Mouse (Mus musculus): ENCODE results near the gene Mmp25. TPM values are rescaled to one million over a fixed set of nuclear protein-coding genes. Genes with fewer than 3 reads are reported as not detected.

Gene Mmp25
- polyA plus RNA-seq, 1 experiment = not detected

DNA sequence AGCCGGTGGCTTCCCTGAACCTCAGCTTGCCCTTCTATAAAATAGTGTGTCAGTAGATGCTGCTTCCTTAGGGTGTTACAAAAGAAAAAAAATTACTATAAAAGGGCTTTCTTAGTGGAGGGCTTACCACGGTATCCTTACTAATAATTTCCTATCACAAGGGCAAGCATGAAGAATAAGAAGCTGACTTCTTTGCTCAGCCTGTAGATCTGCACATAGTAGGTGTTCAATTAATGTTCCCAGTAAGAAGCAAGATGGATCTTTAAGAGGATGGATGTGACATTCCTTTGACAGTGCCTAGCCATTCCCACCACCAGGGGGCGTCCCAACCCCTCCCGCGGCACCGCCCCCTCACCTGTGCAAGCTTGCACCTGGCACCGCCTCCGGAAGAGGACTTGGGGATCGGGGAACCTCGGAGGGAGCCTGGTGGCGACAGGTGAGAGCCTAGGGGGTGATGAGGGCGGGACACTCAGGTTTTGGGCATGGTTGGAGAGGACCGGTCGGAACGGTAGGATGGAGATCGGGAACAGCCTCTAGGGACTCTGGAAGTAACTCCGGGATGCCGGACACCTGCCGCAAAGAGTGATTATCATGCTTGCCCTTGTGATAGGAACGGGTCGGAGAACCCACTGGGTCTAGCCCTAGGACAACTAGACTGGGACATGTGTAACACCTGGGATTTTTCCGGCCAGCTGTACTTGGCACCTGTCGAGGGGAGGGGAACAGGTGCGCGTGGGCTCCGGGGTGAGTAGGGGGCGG is 15.2 kb upstream of the Mmp25 start, which contains the start of gene Bicdl2:
TSS of gene Bicdl2 (plus strand) at position 390 of the 759 bp plus-strand sequence.
- TF ChIP-seq MAX (IDR thresholded peaks at IDR 0.05; ENCODE audit: low read depth) (no peak), SRF (IDR thresholded peaks at IDR 0.05; ENCODE audit: control insufficient read depth, insufficient read length, low read depth) (no peak), CEBPB (IDR thresholded peaks at IDR 0.05; ENCODE audit: insufficient read depth, poor library complexity, severe bottlenecking) (no peak), POLR2A (IDR thresholded peaks at IDR 0.05; ENCODE audit: insufficient read length, low read depth) (no peak), POLR2AphosphoS2 (IDR thresholded peaks at IDR 0.05; ENCODE audit: insufficient read length, low read depth) (no peak), USF1 (IDR thresholded peaks at IDR 0.05; ENCODE audit: low read depth) (no peak), MYOG (IDR thresholded peaks at IDR 0.05; ENCODE audit: control insufficient read depth in 1 of 3, insufficient read depth in 1 of 3, insufficient read length in 2 of 3, low read depth in 2 of 3) (peak in 1 of 3 experiments; percentile 11), TCF12 (IDR thresholded peaks at IDR 0.05; ENCODE audit: insufficient read depth, poor library complexity, severe bottlenecking) (no peak), MYOD1 (IDR thresholded peaks at IDR 0.05; ENCODE audit: control insufficient read depth in 1 of 3, insufficient read length in 2 of 3, low read depth in 2 of 3) (peak in 1 of 3 experiments; percentile 44), E2F4 (IDR thresholded peaks at IDR 0.05; ENCODE audit: insufficient read depth) (no peak), TCF3 (IDR thresholded peaks at IDR 0.05; ENCODE audit: insufficient read length, low read depth) (no peak), REST (IDR thresholded peaks at IDR 0.05; ENCODE audit: insufficient read depth, insufficient read length) (no peak)
- Histone ChIP-seq H3K79me2 (ENCODE audit: control insufficient read depth, insufficient read depth) (no peaks in the 10 kb centered on the region), H3K4me2 (ENCODE audit: low read depth) (no peak within 1 kb of the TSS), H3K27me3 (ENCODE audit: control insufficient read depth, insufficient read depth, insufficient read length) (no peaks in the 10 kb centered on the region), H3ac (ENCODE audit: control insufficient read depth, insufficient read length) (no peak within 1 kb of the TSS), H3K36me3 (ENCODE audit: control insufficient read depth, insufficient read depth) (no peaks in the 10 kb centered on the region), H3K4me3 (no peak within 1 kb of the TSS)

DNA sequence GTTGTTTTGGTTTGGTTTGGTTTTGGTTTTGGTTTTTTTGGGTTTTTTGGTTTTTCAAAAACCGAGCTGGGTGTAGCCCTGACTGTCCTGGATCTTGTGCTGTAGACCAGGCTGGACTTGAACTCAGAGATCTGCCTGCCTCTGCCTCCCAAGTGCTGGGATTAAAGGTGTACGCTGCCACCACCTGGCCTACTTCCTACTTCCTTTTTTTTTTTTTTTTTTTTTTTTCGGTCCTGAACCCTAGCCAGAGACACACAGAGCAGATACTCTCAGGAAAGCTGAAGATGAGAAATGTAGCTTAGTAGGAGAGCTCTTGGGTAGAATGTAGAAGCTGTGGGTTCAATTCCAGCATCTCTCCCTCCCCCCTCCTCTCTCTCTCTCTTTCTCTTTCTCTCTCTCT is 13.4 kb upstream of the Mmp25 start:
- Histone ChIP-seq H3K4me2 (ENCODE audit: low read depth) (no peak overlapping the region), H3K4me3 (no peak overlapping the region), H3K36me3 (ENCODE audit: control insufficient read depth, insufficient read depth) (no peaks in the 10 kb centered on the region), H3K27me3 (ENCODE audit: control insufficient read depth, insufficient read depth, insufficient read length) (no peaks in the 10 kb centered on the region), H3K79me2 (ENCODE audit: control insufficient read depth, insufficient read depth) (no peaks in the 10 kb centered on the region), H3ac (ENCODE audit: control insufficient read depth, insufficient read length) (no peak overlapping the region)
- TF ChIP-seq TCF12 (IDR thresholded peaks at IDR 0.05; ENCODE audit: insufficient read depth, poor library complexity, severe bottlenecking) (no peak), POLR2AphosphoS2 (IDR thresholded peaks at IDR 0.05; ENCODE audit: insufficient read length, low read depth) (no peak), E2F4 (IDR thresholded peaks at IDR 0.05; ENCODE audit: insufficient read depth) (no peak), SRF (IDR thresholded peaks at IDR 0.05; ENCODE audit: control insufficient read depth, insufficient read length, low read depth) (no peak), POLR2A (IDR thresholded peaks at IDR 0.05; ENCODE audit: insufficient read length, low read depth) (no peak), MAX (IDR thresholded peaks at IDR 0.05; ENCODE audit: low read depth) (no peak), MYOD1 (IDR thresholded peaks at IDR 0.05; ENCODE audit: control insufficient read depth in 1 of 3, insufficient read length in 2 of 3, low read depth in 2 of 3) (no peak), USF1 (IDR thresholded peaks at IDR 0.05; ENCODE audit: low read depth) (no peak), TCF3 (IDR thresholded peaks at IDR 0.05; ENCODE audit: insufficient read length, low read depth) (no peak), REST (IDR thresholded peaks at IDR 0.05; ENCODE audit: insufficient read depth, insufficient read length) (no peak), MYOG (IDR thresholded peaks at IDR 0.05; ENCODE audit: control insufficient read depth in 1 of 3, insufficient read depth in 1 of 3, insufficient read length in 2 of 3, low read depth in 2 of 3) (no peak), CEBPB (IDR thresholded peaks at IDR 0.05; ENCODE audit: insufficient read depth, poor library complexity, severe bottlenecking) (no peak)

DNA sequence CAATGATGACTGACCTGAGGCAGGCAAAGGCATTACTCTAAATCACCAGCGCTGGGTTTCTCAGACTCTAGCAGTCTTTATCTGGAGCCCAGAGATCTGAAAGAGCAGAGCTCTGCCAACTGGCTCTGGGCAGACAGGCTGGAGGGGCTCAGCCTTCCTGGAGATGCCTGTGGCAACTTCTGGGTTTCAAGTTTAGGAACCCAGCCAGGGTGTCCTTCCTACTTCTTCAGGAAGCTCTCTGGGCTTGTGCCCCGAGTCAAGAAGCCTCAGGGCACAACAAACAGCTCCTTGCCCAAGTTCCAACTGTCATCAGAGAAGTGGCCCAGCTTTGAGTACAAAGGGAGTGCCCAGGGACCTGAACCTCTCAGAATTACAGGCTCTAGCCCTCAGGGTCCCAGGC is 9.3 kb upstream of the Mmp25 start:
- H3K4me2 ChIP-seq (ENCODE audit: low read depth) = no peak overlapping the region
- no peaks in the 10 kb centered on the region for H3K27me3 ChIP-seq (ENCODE audit: control insufficient read depth, insufficient read depth, insufficient read length)
- H3K79me2 ChIP-seq (ENCODE audit: control insufficient read depth, insufficient read depth) = no peaks in the 10 kb centered on the region
- no peak overlapping the region for H3K4me3 ChIP-seq
- no peak overlapping the region for H3ac ChIP-seq (ENCODE audit: control insufficient read depth, insufficient read length)
- TF ChIP-seq SRF (IDR thresholded peaks at IDR 0.05; ENCODE audit: control insufficient read depth, insufficient read length, low read depth) (no peak), REST (IDR thresholded peaks at IDR 0.05; ENCODE audit: insufficient read depth, insufficient read length) (no peak), E2F4 (IDR thresholded peaks at IDR 0.05; ENCODE audit: insufficient read depth) (no peak), TCF12 (IDR thresholded peaks at IDR 0.05; ENCODE audit: insufficient read depth, poor library complexity, severe bottlenecking) (no peak), USF1 (IDR thresholded peaks at IDR 0.05; ENCODE audit: low read depth) (no peak), TCF3 (IDR thresholded peaks at IDR 0.05; ENCODE audit: insufficient read length, low read depth) (no peak), POLR2A (IDR thresholded peaks at IDR 0.05; ENCODE audit: insufficient read length, low read depth) (no peak), MYOD1 (IDR thresholded peaks at IDR 0.05; ENCODE audit: control insufficient read depth in 1 of 3, insufficient read length in 2 of 3, low read depth in 2 of 3) (no peak), MYOG (IDR thresholded peaks at IDR 0.05; ENCODE audit: control insufficient read depth in 1 of 3, insufficient read depth in 1 of 3, insufficient read length in 2 of 3, low read depth in 2 of 3) (no peak), MAX (IDR thresholded peaks at IDR 0.05; ENCODE audit: low read depth) (no peak), POLR2AphosphoS2 (IDR thresholded peaks at IDR 0.05; ENCODE audit: insufficient read length, low read depth) (no peak), CEBPB (IDR thresholded peaks at IDR 0.05; ENCODE audit: insufficient read depth, poor library complexity, severe bottlenecking) (no peak)
- no peaks in the 10 kb centered on the region for H3K36me3 ChIP-seq (ENCODE audit: control insufficient read depth, insufficient read depth)

DNA sequence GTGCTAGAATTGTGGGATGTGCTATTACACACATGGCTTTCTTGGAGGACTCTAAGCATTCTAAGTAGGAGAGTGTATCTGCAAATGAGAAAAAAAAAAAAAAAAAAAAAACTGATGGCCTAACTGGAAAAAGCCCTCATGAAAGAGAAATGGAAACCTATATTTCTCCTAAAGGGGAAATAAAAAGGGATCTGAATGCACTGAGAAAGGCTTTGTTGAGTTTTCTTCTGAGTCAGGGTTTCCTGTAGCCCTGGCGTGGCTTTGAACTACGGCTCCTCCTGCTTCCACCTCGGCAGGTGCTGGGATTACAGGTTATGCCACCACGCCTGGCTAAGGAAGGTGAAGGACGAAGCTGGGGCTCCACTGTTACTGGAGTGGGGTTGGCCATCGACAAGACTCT is 8.9 kb upstream of the Mmp25 start:
- TF ChIP-seq MYOD1 (IDR thresholded peaks at IDR 0.05; ENCODE audit: control insufficient read depth in 1 of 3, insufficient read length in 2 of 3, low read depth in 2 of 3) = no peak
- no peak for TF ChIP-seq TCF12 (IDR thresholded peaks at IDR 0.05; ENCODE audit: insufficient read depth, poor library complexity, severe bottlenecking)
- no peak for TF ChIP-seq TCF3 (IDR thresholded peaks at IDR 0.05; ENCODE audit: insufficient read length, low read depth)
- no peak for TF ChIP-seq POLR2A (IDR thresholded peaks at IDR 0.05; ENCODE audit: insufficient read length, low read depth)
- TF ChIP-seq CEBPB (IDR thresholded peaks at IDR 0.05; ENCODE audit: insufficient read depth, poor library complexity, severe bottlenecking) = no peak
- no peak for TF ChIP-seq E2F4 (IDR thresholded peaks at IDR 0.05; ENCODE audit: insufficient read depth)
- no peak for TF ChIP-seq MYOG (IDR thresholded peaks at IDR 0.05; ENCODE audit: control insufficient read depth in 1 of 3, insufficient read depth in 1 of 3, insufficient read length in 2 of 3, low read depth in 2 of 3)
- no peak for TF ChIP-seq MAX (IDR thresholded peaks at IDR 0.05; ENCODE audit: low read depth)
- TF ChIP-seq REST (IDR thresholded peaks at IDR 0.05; ENCODE audit: insufficient read depth, insufficient read length) = no peak
- TF ChIP-seq SRF (IDR thresholded peaks at IDR 0.05; ENCODE audit: control insufficient read depth, insufficient read length, low read depth) = no peak
- TF ChIP-seq POLR2AphosphoS2 (IDR thresholded peaks at IDR 0.05; ENCODE audit: insufficient read length, low read depth) = no peak
- no peak for TF ChIP-seq USF1 (IDR thresholded peaks at IDR 0.05; ENCODE audit: low read depth)
- no peaks in the 10 kb centered on the region for H3K79me2 ChIP-seq (ENCODE audit: control insufficient read depth, insufficient read depth)
- no peaks in the 10 kb centered on the region for H3K36me3 ChIP-seq (ENCODE audit: control insufficient read depth, insufficient read depth)
- H3ac ChIP-seq (ENCODE audit: control insufficient read depth, insufficient read length) = no peak overlapping the region
- H3K4me3 ChIP-seq = no peak overlapping the region
- no peak overlapping the region for H3K4me2 ChIP-seq (ENCODE audit: low read depth)
- H3K27me3 ChIP-seq (ENCODE audit: control insufficient read depth, insufficient read depth, insufficient read length) = no peaks in the 10 kb centered on the region

Measured in myocyte (in vitro differentiated cells).